Mouse (Mus musculus) limb, embryonic 10.5 days (tissue): ENCODE measurements around the gene Slc16a3. TPM values are rescaled to one million over a fixed set of nuclear protein-coding genes. Genes with fewer than 3 reads are reported as not detected.
A peak's percentile ranks its signal among the peaks of the same experiment; 100 is the strongest.

ENCODE experiments used
- DNase-seq: peaks from one replicate; pipeline ENCODE4 v3.0.0-alpha.2; 2017; ENCODE audit warnings: low spot score
- H3K27ac ChIP-seq: fragments of 300-500 bp; sonication (generic); 2 replicates; pipeline ENCODE4 v1.5.1; 2016; ENCODE audit warnings: mild to moderate bottlenecking
- H3K27me3 ChIP-seq: fragments of 300-500 bp; sonication (generic); 2 replicates; pipeline ENCODE4 v1.6.1; 2016; ENCODE audit warnings: low read depth, mild to moderate bottlenecking; ENCODE audit not compliant: poor library complexity, severe bottlenecking
- H3K36me3 ChIP-seq: fragments of 300-500 bp; sonication (generic); 2 replicates; pipeline ENCODE4 v1.6.1; 2016; ENCODE audit warnings: mild to moderate bottlenecking, moderate library complexity
- H3K4me1 ChIP-seq: fragments of 300-500 bp; sonication (generic); 2 replicates; pipeline ENCODE4 v1.6.1; 2016
- H3K4me3 ChIP-seq: fragments of 300-500 bp; sonication (generic); 2 replicates; pipeline ENCODE4 v1.5.1; 2016; ENCODE audit warnings: mild to moderate bottlenecking, moderate library complexity
- H3K9me3 ChIP-seq: fragments of 300-500 bp; sonication (generic); replicated peaks from 2 replicates; pipeline ENCODE4 v1.6.1; 2016; ENCODE audit warnings: mild to moderate bottlenecking
- WGBS: fragments of 180-500 bp; shearing (Covaris S2); methylation state at CpG from one replicate; pipeline ENCODE4 v1.1.7; 2016; 5-methylcytosine and 5-hydroxymethylcytosine counted together
- polyA plus RNA-seq: library from polyadenylated mRNA; unstranded; fragments of >200 nt; fragmentation: Nextera tagmentation; extraction: Ambion mirVana; gene quantifications from 2 replicates; pipeline ENCODE4 v1.2.1, GENCODE M21; 2016

Slc16a3 gene
- polyA plus RNA-seq, 1 experiment from 2014 or later: 119 TPM

DNA sequence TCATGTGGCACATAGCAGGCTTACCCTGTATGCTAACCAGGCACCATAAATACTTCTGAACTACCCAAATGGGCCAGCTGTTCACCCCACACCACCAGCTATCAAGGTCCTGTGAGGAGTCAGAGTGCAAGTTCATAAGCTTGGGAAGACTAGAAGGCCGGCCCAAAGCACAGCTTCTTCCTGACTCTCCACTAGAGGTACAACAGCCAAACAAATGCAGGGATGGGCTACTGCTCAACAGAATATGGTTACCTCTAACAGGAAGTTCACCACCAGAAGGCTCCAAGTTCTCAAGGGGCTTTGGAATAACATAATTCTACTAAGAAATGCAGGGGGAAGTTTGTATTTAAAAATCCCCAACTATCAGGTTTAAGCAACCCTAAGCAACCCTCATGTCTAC, 41.2 kb downstream of the Slc16a3 start:
- Histone ChIP-seq H3K27me3 (no peaks in the 10 kb centered on the region), H3K4me3 (peak overlapping the region; percentile 100), H3K36me3 (peaks cover 49% of the 10 kb centered on the region), H3K4me1 (peaks cover 35% of the 10 kb centered on the region), H3K9me3 (no peaks in the 10 kb centered on the region), H3K27ac (peak overlapping the region; percentile 99)
- DNase-seq: no peak
- WGBS: 61% methylated on average over 1 of the region's 1 CpGs

DNA sequence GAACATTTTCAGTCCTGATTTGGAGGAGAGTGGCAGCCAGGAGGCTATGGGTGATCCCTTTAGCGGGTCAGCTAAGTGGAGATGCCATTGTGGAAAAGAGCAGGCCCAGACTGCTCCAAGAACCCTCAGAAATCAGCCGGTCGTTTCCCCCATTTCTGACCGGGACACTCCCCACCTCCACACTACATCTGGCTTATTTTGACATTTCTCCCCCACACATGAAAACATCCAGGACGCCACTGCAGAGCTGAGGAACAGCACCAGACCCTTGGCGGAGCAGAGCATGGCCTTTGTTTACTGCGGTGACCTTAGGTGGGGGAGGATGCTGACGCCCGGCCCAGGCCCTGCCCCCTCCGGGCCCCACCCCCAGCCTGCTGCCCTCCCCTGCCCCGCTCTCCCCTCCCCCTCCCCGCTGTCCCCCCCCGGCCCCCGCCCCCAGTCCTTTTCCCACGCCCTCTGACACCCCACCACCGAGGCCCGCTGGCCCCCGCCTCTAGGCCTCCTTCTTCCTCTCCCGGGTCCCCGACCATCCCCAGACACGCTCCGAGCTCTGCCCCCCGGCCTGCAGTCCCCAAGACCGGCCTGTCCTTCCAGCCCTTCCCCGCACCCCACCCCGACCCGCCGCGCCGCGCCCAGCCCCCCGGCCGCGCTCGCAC, 42.0 kb downstream of the Slc16a3 start:
- DNase-seq: peak; percentile 72
- Histone ChIP-seq H3K27ac (peak overlapping the region; percentile 99), H3K4me3 (peak overlapping the region; percentile 100), H3K27me3 (no peaks in the 10 kb centered on the region), H3K4me1 (peaks cover 35% of the 10 kb centered on the region), H3K36me3 (peaks cover 46% of the 10 kb centered on the region), H3K9me3 (no peaks in the 10 kb centered on the region)
- 2% methylated on average over 34 of the region's 35 CpGs for WGBS

DNA sequence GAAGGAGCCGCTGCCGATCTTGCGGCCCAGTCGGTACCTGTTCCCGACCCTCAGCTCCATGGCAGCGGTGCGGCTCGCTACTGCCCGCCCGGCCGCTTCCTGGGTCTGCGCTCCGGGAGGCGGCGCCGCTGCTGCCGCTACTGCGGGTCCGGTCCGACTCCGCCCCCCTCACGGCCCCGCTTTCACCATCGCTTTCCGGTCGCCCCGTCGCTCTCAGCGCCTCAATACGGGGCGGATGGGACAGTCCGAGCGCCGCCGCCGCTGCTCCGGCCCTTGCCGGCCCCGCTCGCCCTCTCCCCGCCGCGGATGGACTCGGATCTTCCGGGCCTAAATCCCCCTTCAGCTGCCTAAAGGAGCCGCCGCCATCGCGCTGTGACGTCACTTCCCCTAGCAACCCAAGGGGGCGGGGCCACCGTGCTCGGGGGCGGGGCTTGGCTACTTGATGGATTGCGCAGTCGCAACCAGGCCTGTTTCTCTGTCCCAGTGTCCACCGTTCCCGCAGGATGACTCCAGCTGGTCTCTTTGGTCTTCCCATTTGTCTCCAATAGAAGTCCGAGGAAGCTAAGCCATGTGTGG, 42.8 kb downstream of the Slc16a3 start, which contains the start of gene Csnk1d:
TSS of gene Csnk1d (minus strand) at position 380 of the 576 bp plus-strand sequence.
- peak within 1 kb of the TSS; percentile 99 for H3K27ac ChIP-seq
- H3K9me3 ChIP-seq: no peaks in the 10 kb centered on the region
- peak; percentile 99 for DNase-seq
- H3K27me3 ChIP-seq: no peaks in the 10 kb centered on the region
- WGBS: under 1% methylated on average over 59 of the region's 59 CpGs
- H3K4me3 ChIP-seq: peak within 1 kb of the TSS; percentile 100
- H3K36me3 ChIP-seq: peaks cover 38% of the 10 kb centered on the region
- peaks cover 35% of the 10 kb centered on the region for H3K4me1 ChIP-seq

DNA sequence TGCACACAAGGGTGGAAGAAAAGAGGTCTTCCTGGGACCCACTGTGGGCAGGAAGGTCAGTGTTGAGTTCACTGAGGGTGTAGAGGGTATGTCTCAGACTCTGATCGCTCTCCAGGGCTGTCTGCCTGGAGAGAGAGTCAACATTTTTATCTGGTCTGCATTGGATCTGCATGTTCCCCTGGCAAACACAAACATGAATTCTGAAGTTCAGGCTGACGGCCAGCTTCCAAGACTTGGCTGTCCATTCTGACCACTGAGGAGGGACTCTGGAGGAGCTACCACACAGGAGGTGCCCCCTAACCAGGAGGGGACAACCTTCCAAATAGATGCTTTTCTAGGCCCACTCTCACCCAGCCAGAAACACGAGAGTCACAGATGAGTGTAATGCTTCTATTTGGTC, 43.5 kb downstream of the Slc16a3 start:
- WGBS: 83% methylated on average over 3 of the region's 3 CpGs
- Histone ChIP-seq H3K4me1 (peaks cover 35% of the 10 kb centered on the region), H3K9me3 (no peaks in the 10 kb centered on the region), H3K4me3 (peak overlapping the region; percentile 100), H3K27ac (peak overlapping the region; percentile 99), H3K27me3 (no peaks in the 10 kb centered on the region), H3K36me3 (peaks cover 30% of the 10 kb centered on the region)
- no peak for DNase-seq

DNA sequence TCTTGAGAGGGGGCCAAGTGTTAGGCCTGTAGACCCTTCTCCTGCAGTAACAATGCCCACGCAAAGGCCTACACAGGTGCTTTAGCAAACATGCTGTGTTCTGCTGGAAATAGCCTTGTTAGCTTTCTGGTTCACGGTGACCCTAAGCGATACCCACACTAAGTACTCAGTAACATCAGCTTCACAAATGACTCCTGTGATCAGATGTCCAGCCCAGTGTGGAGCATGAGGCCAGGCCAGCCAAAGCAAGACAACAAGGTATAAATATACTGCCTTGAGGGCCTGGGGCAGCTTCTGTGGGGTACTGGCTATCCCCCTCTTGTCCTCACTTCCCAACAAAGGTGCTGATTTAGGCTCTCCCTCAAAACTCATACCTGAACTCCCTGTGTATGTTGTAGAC, 44.8 kb downstream of the Slc16a3 start:
- no peaks in the 10 kb centered on the region for H3K27me3 ChIP-seq
- no peak for DNase-seq
- peaks cover 17% of the 10 kb centered on the region for H3K36me3 ChIP-seq
- H3K4me3 ChIP-seq: no peak overlapping the region
- no peak overlapping the region for H3K27ac ChIP-seq
- H3K4me1 ChIP-seq: peaks cover 29% of the 10 kb centered on the region
- WGBS: 97% methylated on average over 3 of the region's 3 CpGs
- no peaks in the 10 kb centered on the region for H3K9me3 ChIP-seq

DNA sequence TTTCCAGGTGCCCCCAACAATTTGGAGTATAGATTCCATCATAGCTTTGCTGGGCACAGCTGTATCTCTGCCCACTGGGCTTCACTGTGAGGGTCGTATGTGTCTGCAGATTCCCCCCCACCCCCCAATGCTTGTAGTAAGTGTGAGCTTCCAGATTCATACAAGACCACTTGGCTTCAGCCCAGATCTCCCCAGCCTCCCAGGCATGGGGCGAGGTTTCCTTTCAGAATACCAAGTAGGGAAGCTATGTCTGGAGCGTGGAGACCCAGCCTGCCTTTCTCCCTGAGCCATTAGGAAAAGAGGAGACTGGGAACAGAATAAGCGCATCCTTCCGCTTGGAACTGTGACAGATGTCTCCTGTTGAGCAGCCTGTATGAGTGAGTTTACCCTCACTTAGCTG, 45.3 kb downstream of the Slc16a3 start:
- no peak for DNase-seq
- peaks cover 24% of the 10 kb centered on the region for H3K4me1 ChIP-seq
- no peak overlapping the region for H3K4me3 ChIP-seq
- WGBS: 93% methylated on average over 5 of the region's 5 CpGs
- H3K27me3 ChIP-seq: no peaks in the 10 kb centered on the region
- no peaks in the 10 kb centered on the region for H3K9me3 ChIP-seq
- H3K27ac ChIP-seq: no peak overlapping the region
- peaks cover 12% of the 10 kb centered on the region for H3K36me3 ChIP-seq

DNA sequence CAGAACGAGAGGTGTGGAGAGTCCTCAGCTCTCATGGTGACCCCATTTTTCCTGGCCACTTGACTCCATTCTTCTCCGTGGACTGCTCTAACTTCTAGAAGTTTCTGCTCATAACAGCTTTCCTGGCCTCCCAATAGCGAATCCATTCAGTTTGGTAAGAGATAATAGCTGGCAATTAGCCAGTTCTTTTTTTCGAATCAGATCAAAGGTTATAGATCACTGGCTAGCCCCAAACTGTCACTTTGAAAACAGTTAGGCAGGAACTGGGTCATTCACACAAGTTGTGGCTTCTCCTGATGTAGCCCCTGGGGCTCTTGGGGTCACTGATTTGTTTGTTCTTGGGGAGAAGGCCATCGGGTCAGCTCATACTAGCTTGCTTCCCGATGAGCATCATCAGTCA, 46.5 kb downstream of the Slc16a3 start:
- Histone ChIP-seq H3K9me3 (no peaks in the 10 kb centered on the region), H3K4me3 (no peak overlapping the region), H3K27ac (no peak overlapping the region), H3K36me3 (peaks cover 11% of the 10 kb centered on the region), H3K27me3 (no peaks in the 10 kb centered on the region), H3K4me1 (peaks cover 12% of the 10 kb centered on the region)
- WGBS: 85% methylated on average over 6 of the region's 6 CpGs
- no peak for DNase-seq

DNA sequence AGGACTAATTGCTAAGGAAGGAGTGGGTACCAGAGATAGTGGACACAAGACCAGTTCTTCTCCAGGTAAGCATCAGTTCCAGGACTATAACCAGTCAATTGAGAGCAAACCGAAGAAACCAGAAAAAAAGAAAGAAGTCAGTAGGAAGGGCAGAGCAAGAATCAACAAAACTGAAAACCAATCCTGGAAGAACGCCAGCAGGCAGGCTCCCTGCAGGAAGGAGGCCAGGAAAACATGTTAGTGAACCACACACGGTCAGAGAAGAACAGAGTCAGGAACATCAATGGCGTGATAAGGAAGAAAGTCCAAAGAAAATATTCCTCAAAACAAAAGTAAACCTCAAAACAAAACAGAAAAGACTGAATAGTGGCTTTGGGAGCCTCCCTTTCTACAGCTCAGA, 53.7 kb downstream of the Slc16a3 start:
- 86% methylated on average over 4 of the region's 4 CpGs for WGBS
- Histone ChIP-seq H3K4me3 (no peak overlapping the region), H3K27ac (no peak overlapping the region), H3K27me3 (no peaks in the 10 kb centered on the region), H3K4me1 (peaks cover 4% of the 10 kb centered on the region; the same call in 1 of the 2 replicates), H3K9me3 (no peaks in the 10 kb centered on the region), H3K36me3 (peaks cover 5% of the 10 kb centered on the region)
- DNase-seq: no peak

DNA sequence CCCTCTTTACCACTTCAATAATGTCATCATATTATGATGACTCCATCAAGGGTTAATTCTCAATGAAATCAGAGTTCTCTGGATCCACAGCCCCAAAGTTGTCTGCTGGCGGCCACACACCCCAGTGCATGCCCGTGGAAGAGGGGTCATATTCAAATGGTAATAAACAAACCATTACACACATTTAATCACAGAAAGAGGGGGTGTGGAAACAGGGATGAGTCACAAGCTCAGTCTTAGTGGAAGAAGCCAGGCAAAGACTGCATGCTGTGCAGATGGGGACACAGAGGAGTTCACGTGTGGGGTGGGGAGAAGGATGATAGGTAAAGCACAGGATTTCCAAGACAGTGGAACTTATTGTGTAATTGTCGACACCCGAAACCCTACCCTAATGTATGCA, 56.0 kb downstream of the Slc16a3 start:
- Histone ChIP-seq H3K27ac (no peak overlapping the region), H3K27me3 (no peaks in the 10 kb centered on the region), H3K9me3 (no peaks in the 10 kb centered on the region), H3K36me3 (0 out of 2 replicates have a peak, but pooled peaks cover under 1% of the 10 kb centered on the region), H3K4me3 (no peak overlapping the region), H3K4me1 (peaks cover 5% of the 10 kb centered on the region; the same call in 1 of the 2 replicates)
- WGBS: 81% methylated on average over 5 of the region's 5 CpGs
- no peak for DNase-seq

DNA sequence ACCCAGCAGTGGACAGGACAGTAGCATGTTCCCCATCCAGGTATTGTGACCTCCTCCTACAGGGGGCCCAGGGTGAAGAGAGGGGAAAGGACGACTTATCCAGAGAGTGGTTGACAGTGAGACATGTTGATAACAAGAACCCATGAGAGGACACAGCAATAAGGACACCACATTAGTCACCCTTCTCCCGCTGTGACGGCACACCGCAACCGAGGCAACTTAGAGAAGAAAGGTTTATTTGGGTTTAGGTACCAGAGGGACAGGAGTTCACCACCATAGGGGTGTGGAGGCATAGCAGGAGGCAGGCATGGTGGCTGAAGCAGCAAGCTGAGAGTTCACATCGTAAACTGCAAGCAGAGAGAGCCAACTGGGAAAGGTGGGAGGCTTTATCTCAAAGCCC, 57.9 kb downstream of the Slc16a3 start:
- Histone ChIP-seq H3K9me3 (no peaks in the 10 kb centered on the region), H3K36me3 (no peaks in the 10 kb centered on the region), H3K4me3 (no peak overlapping the region), H3K27ac (no peak overlapping the region), H3K4me1 (peaks cover 5% of the 10 kb centered on the region; the same call in 1 of the 2 replicates), H3K27me3 (no peaks in the 10 kb centered on the region)
- DNase-seq: no peak
- 72% methylated on average over 6 of the region's 6 CpGs for WGBS

DNA sequence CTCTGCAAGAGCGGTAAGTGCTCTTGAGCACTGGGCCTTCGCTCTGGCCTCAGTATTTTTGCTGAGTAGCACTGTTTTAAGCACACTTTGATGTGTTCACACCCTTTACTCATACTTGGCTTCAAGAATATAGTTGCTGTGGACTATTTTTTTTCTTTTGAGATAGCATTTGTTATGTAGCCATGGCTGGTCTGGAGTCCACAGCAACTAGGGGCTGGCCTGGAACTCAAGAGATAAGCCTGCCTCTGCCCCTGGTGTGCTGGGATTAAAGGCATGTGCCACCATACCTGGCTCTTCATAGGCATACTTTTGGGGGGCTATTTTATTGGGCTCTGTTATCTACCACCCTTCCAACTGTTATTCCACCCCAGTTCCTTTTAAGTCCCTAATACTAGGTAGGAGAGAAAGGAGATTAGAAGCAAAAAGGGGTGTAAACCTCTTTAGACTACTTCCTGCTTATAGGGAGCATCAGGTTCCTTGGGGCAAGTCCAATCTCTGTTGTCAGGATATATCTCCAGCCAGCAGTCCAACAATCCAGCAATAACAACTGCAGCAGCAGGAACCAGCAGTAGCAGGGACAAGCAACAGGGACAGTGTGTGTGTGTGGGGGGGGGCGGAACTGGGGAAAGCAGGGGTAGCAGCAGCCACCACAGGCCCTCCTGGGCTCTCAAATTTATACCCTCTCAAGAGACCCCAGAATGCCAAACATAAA, 61.9 kb downstream of the Slc16a3 start:
- Histone ChIP-seq H3K9me3 (no peaks in the 10 kb centered on the region), H3K36me3 (no peaks in the 10 kb centered on the region), H3K4me1 (peaks cover 11% of the 10 kb centered on the region), H3K27ac (no peak overlapping the region), H3K27me3 (no peaks in the 10 kb centered on the region), H3K4me3 (no peak overlapping the region)
- DNase-seq: no peak
- WGBS: 88% methylated on average over 3 of the region's 3 CpGs
